In the genomic region with DNA sequence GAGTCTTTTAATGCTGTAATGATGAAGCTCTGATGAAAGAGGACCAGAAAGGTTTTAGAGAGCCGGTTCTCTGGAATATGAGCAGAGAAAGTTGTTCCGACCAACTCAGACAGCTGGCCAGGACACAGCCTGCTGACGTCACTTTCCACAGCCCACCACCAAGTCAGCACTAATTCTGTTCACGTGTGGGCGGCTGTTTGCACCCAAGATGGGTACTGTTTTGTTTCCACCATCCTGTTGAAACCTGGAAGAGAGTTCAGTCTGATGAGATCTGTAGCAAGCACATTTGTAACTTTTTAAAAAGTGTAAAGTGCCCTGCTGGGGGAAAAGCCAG, we compare ENCODE assay signal across 11 mouse cellular contexts.
A peak's percentile ranks its signal among the peaks of the same experiment; 100 is the strongest.
DNase-seq lines count a peak whose midpoint lies in the region; ATAC-seq and TF ChIP-seq lines count a peak whose summit lies in the region.
"Had no signal": no experiment of that assay in that cellular context is flagged by ENCODE, and none has a peak within 500 bp of the region (broad histone marks: within the 10 kb centered on the region; RNA-seq: fewer than 3 reads in every experiment).

No protein-coding gene starts in this region.

- H3K4me3 ChIP-seq in forebrain, embryonic 16.5 days (replicated peaks; ENCODE audit: low read length), result no peak overlapping the region
- H3K4me3 ChIP-seq in forebrain, embryonic 11.5 days (ENCODE audit: low read depth, low read length), result no peak overlapping the region
- no peak overlapping the region for H3K4me3 ChIP-seq in limb, embryonic 14.5 days (replicated peaks; ENCODE audit: low read length)
- H3K4me3 ChIP-seq in midbrain, embryonic 14.5 days (replicated peaks; ENCODE audit: low read depth, low read length), result no peak overlapping the region
- H3K4me3 ChIP-seq: hindbrain, embryonic 10.5 days had no signal

- H3K27ac ChIP-seq in forebrain, embryonic 16.5 days (ENCODE audit: low read length), result peak overlapping the region; percentile 40
- no peak overlapping the region for H3K27ac ChIP-seq in forebrain, embryonic 11.5 days (ENCODE audit: low read depth, low read length)
- peak overlapping the region; percentile 40; the same call in 1 of the 2 replicates for H3K27ac ChIP-seq in limb, embryonic 14.5 days (replicated peaks; ENCODE audit: low read depth, low read length)
- H3K27ac ChIP-seq in midbrain, embryonic 14.5 days (replicated peaks; ENCODE audit: low read depth, low read length), result no peak overlapping the region
- H3K27ac ChIP-seq: hindbrain, embryonic 10.5 days; liver, embryonic 14.5 days had no signal

- no peaks in the 10 kb centered on the region for H3K27me3 ChIP-seq in forebrain, embryonic 16.5 days (replicated peaks; ENCODE audit: control insufficient read depth, insufficient read depth, low read length)
- no peaks in the 10 kb centered on the region for H3K27me3 ChIP-seq in forebrain, embryonic 11.5 days (ENCODE audit: control insufficient read depth, insufficient read depth, low read length)
- no peaks in the 10 kb centered on the region for H3K27me3 ChIP-seq in limb, embryonic 14.5 days (ENCODE audit: control insufficient read depth, insufficient read depth, low read length)
- no peaks in the 10 kb centered on the region for H3K27me3 ChIP-seq in midbrain, embryonic 14.5 days (ENCODE audit: control insufficient read depth, insufficient read depth, low read length)

- no peak for DNase-seq in forebrain, embryonic 11.5 days (ENCODE audit: low spot score)
- DNase-seq in induced T-regulatory cell, adult 2 months (ENCODE audit: low read depth), result peak; percentile 37
- peak; percentile 20 for DNase-seq in limb, embryonic 14.5 days (ENCODE audit: low spot score)
- no peak for DNase-seq in midbrain, embryonic 14.5 days
- no peak for DNase-seq in cerebellum, adult 8-10 months
- DNase-seq in urinary bladder, adult 18-20 months (ENCODE audit: low spot score in 2 of 2), result no peak
- DNase-seq: cerebellum, postnatal 10 days had no signal

- no peaks in the 10 kb centered on the region for H3K36me3 ChIP-seq in forebrain, embryonic 16.5 days (ENCODE audit: control insufficient read depth, insufficient read depth)
- H3K36me3 ChIP-seq in forebrain, embryonic 11.5 days (ENCODE audit: control insufficient read depth, insufficient read depth, low read length), result no peaks in the 10 kb centered on the region
- H3K36me3 ChIP-seq in limb, embryonic 14.5 days (ENCODE audit: control insufficient read depth, insufficient read depth, low read length), result no peaks in the 10 kb centered on the region
- no peaks in the 10 kb centered on the region for H3K36me3 ChIP-seq in midbrain, embryonic 14.5 days (ENCODE audit: control insufficient read depth, insufficient read depth, low read length)
- H3K36me3 ChIP-seq: hindbrain, embryonic 10.5 days had no signal

- TF ChIP-seq POLR2A in limb, embryonic 14.5 days (IDR thresholded peaks at IDR 0.05; ENCODE audit: borderline replicate concordance, extremely low read depth, insufficient read depth, insufficient read length), result no peak

- H3K4me2 ChIP-seq in forebrain, embryonic 16.5 days (ENCODE audit: low read length), result no peak overlapping the region
- no peak overlapping the region for H3K4me2 ChIP-seq in forebrain, embryonic 11.5 days (ENCODE audit: low read depth, low read length, severe bottlenecking)
- H3K4me2 ChIP-seq in limb, embryonic 14.5 days (replicated peaks; ENCODE audit: low read depth, low read length, severe bottlenecking), result no peak overlapping the region
- H3K4me2 ChIP-seq in midbrain, embryonic 14.5 days (ENCODE audit: low read length), result no peak overlapping the region

- H3K9ac ChIP-seq in forebrain, embryonic 16.5 days (replicated peaks; ENCODE audit: low read depth, low read length), result no peak overlapping the region
- H3K9ac ChIP-seq in forebrain, embryonic 11.5 days (ENCODE audit: low read length), result no peak overlapping the region
- H3K9ac ChIP-seq in limb, embryonic 14.5 days (ENCODE audit: low read depth, low read length, severe bottlenecking), result no peak overlapping the region
- H3K9ac ChIP-seq in midbrain, embryonic 14.5 days (replicated peaks; ENCODE audit: low read length), result no peak overlapping the region
- H3K9ac ChIP-seq: liver, embryonic 14.5 days had no signal

- 47% methylated on average over 5 of the region's 5 CpGs for WGBS in forebrain, embryonic 16.5 days
- 48% methylated on average over 5 of the region's 5 CpGs for WGBS in forebrain, embryonic 11.5 days
- WGBS in limb, embryonic 14.5 days, result 30% methylated on average over 5 of the region's 5 CpGs
- 52% methylated on average over 5 of the region's 5 CpGs for WGBS in midbrain, embryonic 14.5 days

- ATAC-seq in forebrain, embryonic 16.5 days, result no peak
- no peak for ATAC-seq in forebrain, embryonic 11.5 days (replicated peaks; ENCODE audit: low FRiP score)
- peak; percentile 60 for ATAC-seq in activated CD4-positive, CD25-positive, alpha-beta regulatory T cell, adult 4 months
- ATAC-seq in limb, embryonic 14.5 days (ENCODE audit: low FRiP score, low read depth), result peak; percentile 55; the same call in 1 of the 2 replicates
- no peak for ATAC-seq in midbrain, embryonic 14.5 days (ENCODE audit: low FRiP score, low TSS enrichment)

- no peaks in the 10 kb centered on the region for H3K9me3 ChIP-seq in forebrain, embryonic 16.5 days (ENCODE audit: control insufficient read depth, low read length)
- no peaks in the 10 kb centered on the region for H3K9me3 ChIP-seq in forebrain, embryonic 11.5 days (ENCODE audit: control insufficient read depth, low read length)
- no peaks in the 10 kb centered on the region for H3K9me3 ChIP-seq in limb, embryonic 14.5 days (ENCODE audit: control insufficient read depth, low read length)
- H3K9me3 ChIP-seq in midbrain, embryonic 14.5 days (ENCODE audit: control insufficient read depth, low read length), result no peaks in the 10 kb centered on the region
- H3K9me3 ChIP-seq: hindbrain, embryonic 10.5 days had no signal

- H3K4me1 ChIP-seq in forebrain, embryonic 16.5 days (replicated peaks; ENCODE audit: control insufficient read depth, insufficient read depth, low read length), result peaks cover 62% of the 10 kb centered on the region
- H3K4me1 ChIP-seq in forebrain, embryonic 11.5 days (replicated peaks; ENCODE audit: control insufficient read depth, insufficient read depth, low read length), result peaks cover 10% of the 10 kb centered on the region; the same call in 1 of the 2 replicates
- peaks cover 27% of the 10 kb centered on the region for H3K4me1 ChIP-seq in limb, embryonic 14.5 days (ENCODE audit: control insufficient read depth, insufficient read depth, low read length)
- H3K4me1 ChIP-seq in midbrain, embryonic 14.5 days (ENCODE audit: control insufficient read depth, insufficient read depth, low read length), result peaks cover 13% of the 10 kb centered on the region

Comparison
In these comparisons a context has a peak if more than half of its experiments do, and no peak if none do; other contexts are left out.
1. H3K27ac ChIP-seq: peak in forebrain, embryonic 16.5 days (single experiment) and limb, embryonic 14.5 days (single experiment); none in forebrain, embryonic 11.5 days (single experiment) and midbrain, embryonic 14.5 days (single experiment).
2. ATAC-seq: peak in activated CD4-positive, CD25-positive, alpha-beta regulatory T cell, adult 4 months (single experiment) and limb, embryonic 14.5 days (single experiment); none in forebrain, embryonic 16.5 days (single experiment), forebrain, embryonic 11.5 days (single experiment) and midbrain, embryonic 14.5 days (single experiment).
3. DNase-seq: peak in induced T-regulatory cell, adult 2 months (single experiment) and limb, embryonic 14.5 days (single experiment); none in forebrain, embryonic 11.5 days (single experiment), midbrain, embryonic 14.5 days (single experiment), cerebellum, adult 8-10 months (single experiment) and urinary bladder, adult 18-20 months (0 of 2).